Mouse (Mus musculus) urinary bladder, postnatal 10 days (tissue): ENCODE measurements around the gene Chrd.

Experiments used
- DNase-seq: peaks from one replicate; pipeline ENCODE4 v3.0.0; 2022; ENCODE audit warnings: low spot score

The Chrd gene

DNA sequence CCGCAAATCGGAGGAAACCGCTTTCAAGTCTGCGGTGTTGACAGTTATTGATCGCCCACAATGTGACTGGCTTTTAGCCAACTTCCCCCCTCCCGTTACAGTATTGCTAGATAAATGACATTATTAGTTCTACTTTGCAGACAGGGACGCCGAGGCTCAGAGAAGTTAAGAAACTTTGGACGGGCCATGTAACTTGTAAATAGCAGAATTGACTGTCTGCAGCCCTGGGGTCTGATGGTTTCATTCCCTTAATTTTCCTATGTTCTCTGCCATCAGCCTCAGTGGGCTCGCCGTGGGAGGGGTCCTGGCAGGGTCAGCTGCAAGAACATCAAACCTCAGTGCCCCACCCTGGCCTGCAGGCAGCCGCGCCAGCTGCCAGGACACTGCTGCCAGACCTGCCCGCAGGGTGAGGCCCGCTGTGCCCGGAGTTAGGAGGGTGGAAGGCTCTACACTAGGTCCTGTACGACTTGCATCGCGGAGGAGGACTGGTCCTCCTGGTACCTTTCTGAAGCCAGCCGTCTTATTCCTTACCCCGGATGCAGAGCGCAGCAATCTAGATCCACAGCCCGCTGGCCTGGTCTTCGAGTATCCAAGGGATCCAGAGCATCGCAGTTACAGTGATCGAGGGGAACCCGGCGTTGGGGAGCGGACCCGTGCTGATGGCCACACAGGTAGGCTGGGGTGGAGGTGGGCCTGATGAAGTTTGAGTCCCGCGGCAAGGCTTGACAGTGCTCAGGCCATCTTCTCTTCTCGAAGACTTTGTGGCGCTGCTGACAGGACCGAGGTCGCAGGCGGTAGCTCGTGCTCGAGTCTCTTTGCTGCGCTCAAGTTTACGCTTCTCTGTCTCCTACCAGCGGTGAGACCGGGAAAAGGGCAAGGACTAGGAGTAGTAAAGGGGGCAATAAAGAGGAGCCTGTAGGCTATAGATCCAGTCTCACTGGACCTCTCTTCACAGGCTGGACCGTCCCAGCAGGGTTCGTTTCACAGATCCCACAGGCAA, 1.1 kb downstream of the Chrd start, which contains the start of gene Thpo:
TSS of gene Thpo (minus strand) at position 781 of the 1,000 bp plus-strand sequence.
- no peak for DNase-seq

DNA sequence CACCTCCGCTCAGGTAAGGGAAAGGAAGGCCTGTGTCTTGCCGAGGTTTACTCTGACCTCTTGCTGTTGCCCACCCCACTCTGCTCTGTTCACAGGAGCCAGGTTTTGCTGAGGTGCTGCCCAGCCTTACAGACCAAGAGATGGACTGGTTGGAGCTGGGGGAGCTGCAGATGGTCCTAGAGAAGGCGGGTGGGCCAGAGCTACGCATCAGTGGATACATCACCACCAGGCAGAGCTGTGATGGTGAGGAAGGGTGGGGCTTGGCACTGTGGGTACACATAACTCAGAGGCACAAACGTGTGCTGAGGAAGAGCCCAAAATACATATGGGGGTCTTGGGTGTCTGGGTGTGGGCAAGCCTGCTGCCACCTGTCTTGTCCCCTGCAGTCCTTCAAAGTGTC, 2.7 kb downstream of the Chrd start:
- DNase-seq = no peak

DNA sequence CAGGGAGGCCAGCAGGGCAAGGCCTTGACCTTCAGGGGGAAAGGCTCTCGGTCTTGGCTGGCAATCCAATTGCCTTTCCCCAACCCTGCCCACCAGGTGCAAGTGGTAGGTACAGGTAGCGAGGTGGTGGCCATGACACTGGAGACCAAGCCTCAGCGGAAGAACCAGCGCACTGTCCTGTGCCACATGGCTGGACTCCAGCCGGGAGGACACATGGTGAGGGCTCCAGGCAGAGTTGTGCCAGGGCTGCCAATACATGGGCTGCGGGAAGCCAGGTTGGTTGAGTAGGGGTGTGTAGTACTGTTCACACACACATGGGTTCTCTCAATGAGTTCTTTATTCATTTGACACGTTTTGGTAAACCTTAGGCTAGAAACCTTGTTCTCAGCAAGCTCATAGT, 3.2 kb downstream of the Chrd start:
- DNase-seq = no peak

DNA sequence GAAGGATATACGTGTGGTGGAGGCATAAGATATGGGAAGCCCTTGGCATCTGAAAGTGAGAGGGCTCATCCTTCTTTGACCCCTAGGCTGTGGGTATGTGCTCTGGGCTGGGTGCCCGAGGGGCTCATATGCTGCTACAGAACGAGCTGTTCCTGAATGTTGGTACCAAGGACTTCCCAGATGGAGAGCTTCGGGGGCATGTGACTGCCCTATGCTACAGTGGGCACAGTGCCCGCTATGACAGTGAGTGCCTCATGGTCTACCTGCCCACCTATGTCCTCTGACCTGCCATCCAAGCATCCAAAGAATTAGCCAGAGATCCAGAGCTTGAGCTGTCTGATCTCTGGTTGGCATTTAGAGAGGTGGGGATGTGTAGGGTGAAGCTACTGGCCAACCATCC, 3.9 kb downstream of the Chrd start:
- DNase-seq = no peak

DNA sequence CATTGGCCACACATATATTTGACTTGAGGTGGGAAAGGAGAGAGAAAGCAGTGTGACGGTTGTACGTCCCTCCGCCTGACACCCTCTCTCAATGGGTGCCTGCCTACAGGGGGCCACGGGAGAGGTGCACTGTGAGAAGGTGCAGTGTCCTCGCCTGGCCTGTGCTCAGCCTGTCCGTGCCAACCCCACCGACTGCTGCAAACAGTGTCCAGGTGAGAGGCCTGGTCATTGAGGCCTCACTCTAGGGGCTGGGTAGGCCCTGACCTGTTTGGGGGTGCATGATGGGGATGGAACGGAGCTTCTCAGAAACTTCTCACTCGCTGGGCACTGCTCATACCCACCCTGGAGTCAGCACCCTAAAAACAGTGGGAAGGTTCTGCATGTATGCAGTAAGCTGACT, 6.9 kb downstream of the Chrd start:
- no peak for DNase-seq

DNA sequence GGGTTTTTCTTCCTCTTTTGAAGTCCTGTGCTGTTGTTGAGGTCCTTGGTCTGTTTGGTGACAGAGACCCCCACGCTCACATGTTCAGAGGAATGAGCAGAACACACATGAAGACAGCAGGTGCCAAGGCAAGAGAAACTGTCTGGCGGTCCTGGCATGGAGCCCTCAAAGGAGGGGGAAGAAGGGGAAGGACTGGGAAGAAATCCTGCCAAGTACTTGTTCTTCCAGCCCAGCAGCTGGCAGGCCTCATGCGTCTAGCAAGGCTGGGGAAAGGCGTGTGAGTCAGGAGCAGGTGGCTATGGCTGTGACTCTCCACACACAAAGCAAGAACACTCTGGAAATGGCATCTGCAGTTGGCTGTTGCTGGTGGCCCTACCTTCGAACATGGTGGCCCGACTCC, 13.7 kb downstream of the Chrd start:
- DNase-seq = no peak

DNA sequence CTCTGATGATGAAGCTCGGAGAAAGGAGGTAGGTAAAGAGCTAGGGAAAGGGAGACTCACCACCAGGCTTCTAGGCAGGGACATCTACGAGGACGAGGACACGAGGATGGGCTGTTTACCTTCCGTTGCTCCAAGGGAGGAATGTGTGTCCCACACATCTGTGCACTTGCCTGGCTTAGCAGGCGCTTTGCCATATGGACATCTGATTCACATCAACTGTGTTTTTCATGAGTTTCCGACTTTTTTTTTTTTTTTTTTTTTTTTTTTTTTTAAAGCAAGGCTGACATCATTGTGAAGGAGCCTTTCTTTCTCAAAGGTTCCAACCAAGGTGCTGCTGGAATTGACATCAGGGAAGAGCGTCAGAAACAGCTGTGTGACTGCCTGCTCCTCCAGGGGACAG, 17.6 kb downstream of the Chrd start:
- no peak for DNase-seq

DNA sequence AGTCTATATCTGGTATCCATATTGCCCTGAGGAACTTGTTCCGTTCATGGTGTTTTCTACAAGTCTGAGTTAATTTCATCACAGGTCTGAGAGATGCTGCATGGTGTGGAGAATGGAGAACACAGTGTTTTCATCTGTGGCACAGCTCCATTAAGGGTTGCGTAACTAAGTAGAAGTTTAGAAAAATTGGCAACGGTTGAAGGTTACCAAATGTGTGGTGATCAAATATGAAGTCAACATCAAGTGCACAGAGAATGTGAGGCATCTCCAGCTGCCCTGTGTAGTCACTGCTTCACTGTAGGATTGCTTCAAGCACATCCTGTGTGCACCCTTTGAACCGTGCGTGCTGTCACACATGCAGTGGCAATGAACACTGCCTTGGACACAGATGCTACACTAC, 23.1 kb downstream of the Chrd start:
- no peak for DNase-seq

DNA sequence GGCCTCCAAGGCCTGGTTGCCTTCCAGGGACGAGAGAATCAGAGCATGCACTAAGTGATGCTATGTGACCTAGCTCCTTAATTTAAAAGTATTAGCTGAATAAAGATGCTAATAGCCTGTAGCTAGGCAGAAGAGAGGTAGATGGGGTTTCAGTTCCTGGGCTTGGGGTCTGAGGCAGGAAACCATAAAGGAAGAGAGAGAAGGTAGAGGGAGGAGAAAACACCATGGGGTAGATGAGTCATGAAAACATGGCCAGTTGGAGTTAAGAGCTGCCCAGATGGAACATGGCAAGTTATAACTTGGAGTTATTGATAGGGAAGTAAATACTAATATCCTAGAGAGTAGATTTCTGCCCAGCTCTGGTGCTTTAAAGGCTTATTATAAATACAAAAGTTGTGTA, 24.5 kb downstream of the Chrd start:
- DNase-seq = no peak

DNA sequence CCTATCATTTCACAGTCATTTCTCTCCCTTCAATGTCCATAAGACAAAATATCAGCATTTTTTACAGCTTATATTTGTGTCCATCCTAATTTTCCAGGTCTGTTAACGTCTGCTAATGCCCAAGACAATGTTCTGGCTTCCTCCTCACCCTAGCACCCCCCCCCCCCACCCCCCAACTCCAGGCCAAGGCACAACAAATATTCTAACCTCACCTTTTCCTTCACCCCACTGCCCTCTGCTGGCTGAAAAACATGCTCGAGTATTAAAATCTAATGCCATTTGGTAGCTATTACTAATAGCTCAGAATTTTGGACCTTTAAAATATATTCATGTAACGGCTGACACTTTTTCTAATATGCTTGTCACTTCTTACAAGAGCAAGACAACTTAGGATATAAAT, 28.8 kb downstream of the Chrd start:
- no peak for DNase-seq

DNA sequence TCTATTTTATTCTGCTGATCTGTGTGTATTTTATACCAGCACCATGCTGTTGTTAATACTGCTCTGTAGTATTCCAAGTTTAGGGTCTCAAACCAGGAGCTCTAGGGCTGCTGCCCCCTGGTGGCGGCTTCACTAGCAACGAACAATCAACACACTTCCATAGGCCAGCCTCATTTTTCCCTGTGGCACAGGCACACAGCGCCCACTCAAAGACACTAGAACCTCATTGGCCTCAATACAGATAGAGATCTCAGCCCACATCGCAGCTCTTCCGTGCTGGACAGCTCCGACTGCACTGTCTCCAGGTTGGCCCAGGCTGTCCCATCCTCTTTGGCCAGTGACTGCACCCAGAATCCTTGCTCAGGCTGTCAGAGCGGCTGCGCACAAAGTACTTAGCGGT, 32.3 kb downstream of the Chrd start:
- no peak for DNase-seq

DNA sequence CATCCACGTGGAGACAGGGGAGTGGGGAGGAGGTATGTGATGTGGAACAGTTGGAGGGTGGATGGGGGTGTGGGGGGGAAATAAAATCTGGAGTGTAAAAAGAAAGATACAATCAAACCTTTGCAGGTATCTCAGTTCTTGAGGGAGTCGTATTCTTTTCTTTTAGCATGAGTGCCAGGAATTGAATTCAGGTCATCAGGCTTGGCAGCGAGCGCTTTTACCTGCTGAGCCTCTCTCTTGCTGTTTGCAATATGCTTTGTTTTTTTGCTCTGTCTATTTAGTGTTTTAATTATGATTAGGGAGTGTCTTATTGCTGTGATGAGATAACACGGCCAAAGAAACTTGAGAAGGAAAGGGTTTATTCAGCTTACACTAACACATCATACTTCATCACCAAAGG, 42.1 kb downstream of the Chrd start:
- no peak for DNase-seq

DNA sequence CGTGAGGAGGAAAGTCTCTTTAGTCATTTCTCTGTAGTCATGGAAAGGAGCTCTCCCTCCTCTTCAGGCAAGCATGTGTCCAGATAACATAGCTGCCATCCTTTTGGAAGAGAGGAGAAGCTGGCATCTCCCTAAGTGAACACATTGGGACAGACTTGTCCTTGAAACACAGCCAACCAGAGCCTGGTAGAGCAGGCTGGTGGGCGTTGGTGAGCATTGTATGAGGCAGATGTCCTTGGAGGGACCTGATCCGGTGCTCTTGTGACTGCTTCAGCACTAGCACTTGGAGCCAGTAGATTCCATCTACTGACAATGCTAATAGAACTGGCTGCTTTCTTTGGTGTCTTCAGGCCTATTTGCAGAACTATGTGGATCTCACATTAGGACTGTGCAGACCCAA, 46.9 kb downstream of the Chrd start:
- no peak for DNase-seq

DNA sequence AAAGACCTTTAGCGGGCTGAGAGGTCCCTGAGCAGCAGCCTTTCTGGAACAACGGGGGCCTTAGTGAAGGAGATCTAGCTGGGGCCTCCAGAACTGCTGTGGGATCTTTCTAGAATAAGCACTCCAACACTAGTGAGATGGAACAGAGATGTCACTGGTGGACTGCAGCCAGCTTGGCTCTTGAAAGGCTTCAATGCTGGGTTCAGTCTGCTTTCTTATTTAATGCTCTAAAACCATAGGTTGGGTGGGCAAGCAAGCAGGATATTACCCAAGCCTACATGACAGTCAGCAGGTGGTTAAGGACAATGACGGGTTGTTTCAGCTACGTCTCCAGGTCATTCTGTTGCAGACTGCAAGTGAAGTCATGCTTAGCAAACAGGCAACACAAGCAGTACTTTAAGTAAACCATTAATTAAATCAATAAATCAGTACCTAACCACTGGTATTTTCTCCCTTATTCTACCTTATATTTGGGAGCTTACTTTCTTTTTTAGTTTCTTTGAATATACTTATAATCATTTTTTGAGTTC, 48.2 kb downstream of the Chrd start:
- no peak for DNase-seq

DNA sequence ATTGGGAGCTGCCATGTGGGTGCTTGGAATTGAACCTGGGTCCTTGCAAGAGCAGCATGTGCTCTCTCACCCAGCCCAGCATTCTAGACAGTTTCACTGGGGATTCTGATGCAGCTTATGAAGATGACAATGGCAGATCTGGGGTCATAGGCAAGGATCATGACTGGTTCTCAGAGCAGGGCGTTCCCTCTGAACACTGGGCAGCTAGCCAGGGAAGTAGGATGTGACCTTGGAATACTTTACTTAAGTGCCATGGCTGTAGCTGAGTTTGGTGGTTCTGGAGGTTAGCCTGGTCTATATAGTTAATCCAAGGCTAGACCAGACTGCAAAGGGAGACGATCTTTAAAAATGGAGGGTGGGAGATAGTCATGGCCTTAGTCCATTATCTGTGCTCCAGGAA, 51.0 kb downstream of the Chrd start:
- no peak for DNase-seq

DNA sequence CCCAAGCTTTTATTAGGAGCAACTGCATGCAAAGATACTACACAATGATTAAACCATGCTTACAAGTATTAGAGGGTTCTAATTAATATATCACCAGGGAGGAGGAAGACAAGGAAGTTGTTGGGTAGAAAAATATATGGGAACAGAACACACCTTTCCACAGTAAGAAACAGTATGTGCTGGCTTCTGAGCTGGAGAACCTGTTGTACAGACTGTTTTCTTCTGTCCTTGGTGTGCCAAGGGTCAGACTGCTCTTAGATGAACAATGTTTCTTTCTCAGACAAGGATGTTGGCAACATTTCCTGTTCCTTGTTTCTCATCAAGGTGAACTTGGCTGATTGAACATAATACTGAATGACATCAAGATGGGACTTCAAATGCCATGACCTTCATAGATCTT, 51.8 kb downstream of the Chrd start:
- DNase-seq = no peak

DNA sequence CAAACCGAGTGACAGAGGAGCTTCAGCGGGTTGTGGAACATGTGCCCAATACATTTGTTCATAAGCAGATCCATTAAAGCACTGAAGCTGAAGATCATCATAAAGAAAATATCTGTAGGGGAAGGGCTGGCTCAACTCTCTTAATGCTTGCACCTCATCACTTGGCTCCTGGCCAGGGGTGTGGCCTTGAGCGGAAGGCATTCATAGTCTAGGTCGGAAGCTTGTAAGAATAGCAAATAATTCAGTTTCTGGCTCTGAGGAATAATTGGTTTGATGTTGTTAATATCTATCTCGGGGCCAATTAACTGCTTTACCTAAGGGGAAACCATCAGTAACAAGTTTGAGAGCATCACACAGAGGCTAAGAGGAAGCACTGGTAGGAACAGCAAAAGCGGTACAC, 53.6 kb downstream of the Chrd start:
- DNase-seq = no peak

DNA sequence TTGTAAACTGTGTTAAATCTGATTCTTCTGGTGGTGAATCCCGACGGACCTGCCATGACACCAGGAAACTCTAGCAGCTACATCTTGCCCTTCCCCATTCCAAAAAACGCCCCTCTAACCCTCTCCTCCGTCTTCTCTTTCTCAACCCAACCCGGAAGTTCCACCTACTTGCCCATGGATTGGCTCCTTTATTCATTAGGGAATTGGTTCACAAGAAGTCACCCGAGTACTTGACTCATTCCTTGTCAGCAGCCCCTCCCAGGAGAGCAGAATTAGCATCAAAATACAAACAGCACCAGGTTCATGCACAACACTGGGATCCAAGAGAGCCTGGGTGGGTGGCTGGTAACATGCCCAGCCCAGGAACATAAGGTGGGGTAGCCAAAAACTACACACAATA, 58.9 kb downstream of the Chrd start:
- no peak for DNase-seq
